Mouse (Mus musculus) liver, adult 2 months (tissue): ENCODE measurements around the gene Sptbn2. TPM values are rescaled to one million over a fixed set of nuclear protein-coding genes. Genes with fewer than 3 reads are reported as not detected.

Experiments
- DNase-seq: peaks from one replicate; pipeline ENCODE4 v3.0.0-alpha.2; 2011; ENCODE audit warnings: low read depth, low spot score; ENCODE audit errors: extremely low read depth
- H3K27ac ChIP-seq: fragments of 200-500 bp; replicated peaks from 2 replicates; pipeline ENCODE4 v1.5.1; 2012; ENCODE audit warnings: low read depth, mild to moderate bottlenecking, control low read depth, inconsistent platforms, low read length; ENCODE audit not compliant: insufficient read depth
- H3K27me3 ChIP-seq: fragments of 200-500 bp; 2 replicates; pipeline ENCODE4 v1.6.1; 2012; ENCODE audit warnings: mild to moderate bottlenecking, moderate library complexity, low read length, inconsistent platforms; ENCODE audit not compliant: control insufficient read depth, insufficient read depth
- H3K36me3 ChIP-seq: fragments of 200-500 bp; 2 replicates; pipeline ENCODE4 v1.6.1; 2012; ENCODE audit warnings: low read length, inconsistent platforms; ENCODE audit not compliant: control insufficient read depth, insufficient read depth
- H3K4me1 ChIP-seq: fragments of 200-500 bp; 2 replicates; pipeline ENCODE4 v1.6.1; 2011; ENCODE audit warnings: low read length; ENCODE audit not compliant: control insufficient read depth, insufficient read depth
- H3K4me3 ChIP-seq: fragments of 200-500 bp; 2 replicates; pipeline ENCODE4 v1.5.1; 2011; ENCODE audit warnings: low read depth, mild to moderate bottlenecking, control low read depth, low read length, moderate library complexity; ENCODE audit not compliant: insufficient read depth
- H3K79me2 ChIP-seq: fragments of 200-500 bp; 2 replicates; pipeline ENCODE4 v1.6.1; 2012; ENCODE audit warnings: inconsistent platforms, mild to moderate bottlenecking, low read length, moderate library complexity; ENCODE audit not compliant: control insufficient read depth, insufficient read depth
- H3K9ac ChIP-seq: fragments of 200-500 bp; 2 replicates; pipeline ENCODE4 v1.6.1; 2012; ENCODE audit warnings: low read depth, mild to moderate bottlenecking, control low read depth, inconsistent platforms, low read length
- CTCF ChIP-seq: fragments of 200-500 bp; IDR thresholded peaks from 2 replicates; pipeline ENCODE4 v1.5.1; 2011; ENCODE audit warnings: low read depth, low read length, control low read depth
- POLR2A ChIP-seq: fragments of 200-500 bp; IDR thresholded peaks from 2 replicates; pipeline ENCODE4 v1.6.1; 2011; ENCODE audit warnings: low read length, control low read depth; ENCODE audit not compliant: insufficient read depth; ENCODE audit errors: extremely low read depth
- WGBS: fragments of 180-500 bp; shearing (Covaris S2); methylation state at CpG from one replicate; pipeline ENCODE4 v1.1.7; 2018; 5-methylcytosine and 5-hydroxymethylcytosine counted together
- polyA plus RNA-seq: library from polyadenylated mRNA; depleted of rRNA; stranded (reverse); fragments of >200 nt; gene quantifications from 2 replicates; pipeline ENCODE4 v1.2.3, GENCODE M21; 2012
- total RNA-seq: library from RNA; depleted of rRNA; stranded (reverse); fragments of >200 nt; gene quantifications from 2 replicates; pipeline ENCODE4 v1.2.3, GENCODE M21; 2014

Sptbn2 gene
- total and polyA plus RNA-seq, 2 experiments: 12.9 to 36.7 TPM

DNA sequence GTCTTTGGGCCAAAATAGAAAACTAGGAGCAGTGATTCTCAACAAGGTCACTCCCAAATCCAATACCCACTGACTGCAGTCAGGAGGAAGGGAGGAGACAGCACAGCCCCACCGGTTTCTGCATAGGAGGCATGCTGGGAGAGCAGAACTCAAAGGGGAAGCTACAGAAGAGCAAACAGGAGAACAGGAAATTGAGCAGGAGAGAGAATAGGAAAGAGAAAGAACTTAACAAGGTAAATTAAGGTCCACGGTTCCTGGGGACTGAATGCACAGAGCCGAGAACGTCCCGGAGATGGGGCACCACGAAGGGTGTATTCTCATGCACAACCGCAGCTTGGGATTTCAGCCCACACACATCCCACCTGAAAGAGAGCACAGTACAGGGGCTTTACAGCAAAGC, 74.2 kb downstream of the Sptbn2 start:
- TF ChIP-seq CTCF (no peak), POLR2A (no peak)
- H3K4me3 ChIP-seq: no peak overlapping the region
- H3K27me3 ChIP-seq: no peaks in the 10 kb centered on the region
- H3K27ac ChIP-seq: 0 out of 2 replicates have a peak overlapping the region, but pooled peaks have one; percentile 2
- 73% methylated on average over 7 of the region's 7 CpGs for WGBS
- H3K79me2 ChIP-seq: peaks cover 43% of the 10 kb centered on the region
- peaks cover 23% of the 10 kb centered on the region for H3K4me1 ChIP-seq
- no peak overlapping the region for H3K9ac ChIP-seq
- DNase-seq: no peak
- peaks cover 75% of the 10 kb centered on the region for H3K36me3 ChIP-seq

GRCm38 (mm10) chr19:4786313-4786712, 75.3 kb downstream of the Sptbn2 start:
- TF ChIP-seq CTCF (no peak), POLR2A (no peak)
- WGBS: 19% methylated on average over 2 of the region's 2 CpGs

DNA sequence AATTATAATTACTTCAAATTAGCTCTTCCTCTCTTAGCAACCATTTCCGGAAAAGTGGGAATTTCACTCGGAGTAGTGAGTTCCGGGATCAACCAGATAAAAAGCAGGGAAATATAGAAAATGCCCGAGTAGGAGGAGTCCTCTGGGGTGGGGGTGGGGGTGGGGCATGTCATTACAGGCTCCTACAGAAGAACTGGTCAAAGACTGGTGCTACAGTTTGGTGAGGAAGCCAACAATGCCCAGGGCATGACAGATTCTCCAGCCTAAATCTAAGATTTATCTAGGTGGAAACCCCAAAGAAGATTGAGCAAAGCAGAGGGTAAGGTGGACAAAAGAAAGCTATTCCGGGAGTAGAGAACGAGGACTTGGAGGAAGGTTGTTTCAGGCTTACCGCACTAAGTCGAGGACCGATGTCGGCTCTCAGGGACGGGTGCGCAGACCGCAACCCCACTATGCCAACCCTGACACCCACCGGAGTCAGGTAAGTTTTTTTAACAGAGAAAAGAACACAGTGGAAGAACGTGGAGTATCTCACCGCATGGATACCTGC, 82.4 kb downstream of the Sptbn2 start:
- Histone ChIP-seq H3K4me3 (peak overlapping the region; percentile 79), H3K79me2 (peaks cover 34% of the 10 kb centered on the region), H3K36me3 (peaks cover 28% of the 10 kb centered on the region), H3K27ac (peak overlapping the region; percentile 80), H3K27me3 (no peaks in the 10 kb centered on the region), H3K4me1 (peaks cover 24% of the 10 kb centered on the region), H3K9ac (peak overlapping the region; percentile 78)
- TF ChIP-seq CTCF (no peak), POLR2A (no peak)
- DNase-seq: no peak
- under 1% methylated on average over 16 of the region's 16 CpGs for WGBS

More at GRCm38 (mm10) chr19:4786313-4786712, 75.3 kb downstream of the Sptbn2 start:
- peak; percentile 96 for DNase-seq
- no peak overlapping the region for H3K27ac ChIP-seq
- peaks cover 26% of the 10 kb centered on the region for H3K4me1 ChIP-seq
- H3K4me3 ChIP-seq: no peak overlapping the region
- no peak overlapping the region for H3K9ac ChIP-seq
- H3K79me2 ChIP-seq: peaks cover 48% of the 10 kb centered on the region
- H3K27me3 ChIP-seq: no peaks in the 10 kb centered on the region
- H3K36me3 ChIP-seq: peaks cover 78% of the 10 kb centered on the region

DNA sequence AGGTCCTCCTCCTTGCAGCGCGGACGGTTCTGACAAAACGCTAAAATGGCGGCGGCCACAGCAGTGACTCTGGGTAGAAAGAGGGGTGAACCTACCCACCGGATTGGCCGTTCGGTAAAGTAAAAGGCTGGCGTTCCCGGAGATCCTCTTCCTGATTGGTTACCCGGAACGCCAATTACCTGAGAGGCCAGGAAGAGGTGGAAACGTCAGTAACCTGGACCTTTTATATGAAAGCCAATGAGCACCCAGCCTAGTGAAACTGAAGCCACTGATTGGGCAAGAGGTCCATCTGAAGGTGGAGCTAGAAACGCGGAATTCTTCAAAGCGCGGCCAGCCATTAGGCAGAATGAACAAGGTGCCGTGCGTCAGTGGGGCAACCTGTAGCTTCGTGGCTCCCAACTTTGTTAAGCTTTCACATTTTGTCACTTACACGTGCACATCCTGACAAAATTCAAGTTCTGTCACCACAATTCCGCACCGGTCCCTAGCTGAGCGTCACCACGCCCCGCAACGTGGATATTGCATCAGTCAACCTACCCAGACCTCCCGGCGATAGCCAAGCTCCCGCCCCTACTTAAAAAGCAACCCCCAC, 83.0 kb downstream of the Sptbn2 start, which contains the start of gene Rbm4:
TSS of gene Rbm4 (minus strand) at position 71 of the 592 bp plus-strand sequence.
- Histone ChIP-seq H3K4me1 (peaks cover 24% of the 10 kb centered on the region), H3K79me2 (peaks cover 33% of the 10 kb centered on the region), H3K9ac (peak within 1 kb of the TSS; percentile 78), H3K27ac (peak within 1 kb of the TSS; percentile 80), H3K4me3 (peak within 1 kb of the TSS; percentile 79), H3K27me3 (no peaks in the 10 kb centered on the region), H3K36me3 (peaks cover 24% of the 10 kb centered on the region)
- no peak for TF ChIP-seq CTCF
- TF ChIP-seq POLR2A: 0 out of 2 replicates have a peak, but pooled peaks have one; percentile 47
- DNase-seq: peak; percentile 98
- WGBS: under 1% methylated on average over 31 of the region's 31 CpGs

GRCm38 (mm10) chr19:4795929-4796328, 85.0 kb downstream of the Sptbn2 start:
- Histone ChIP-seq H3K27me3 (no peaks in the 10 kb centered on the region), H3K79me2 (peaks cover 40% of the 10 kb centered on the region), H3K4me1 (peaks cover 22% of the 10 kb centered on the region), H3K36me3 (peaks cover 23% of the 10 kb centered on the region), H3K27ac (no peak overlapping the region), H3K9ac (no peak overlapping the region), H3K4me3 (no peak overlapping the region)
- no peak for TF ChIP-seq POLR2A
- TF ChIP-seq CTCF: no peak
- 64% methylated on average over 1 of the region's 1 CpGs for WGBS
- DNase-seq: no peak

- H3K79me2 ChIP-seq: peaks cover 48% of the 10 kb centered on the region
- H3K27ac ChIP-seq: no peak overlapping the region
- H3K36me3 ChIP-seq: peaks cover 25% of the 10 kb centered on the region
- WGBS: 93% methylated on average over 2 of the region's 2 CpGs
- H3K4me3 ChIP-seq: no peak overlapping the region
- TF ChIP-seq CTCF (no peak), POLR2A (no peak)
- H3K9ac ChIP-seq: no peak overlapping the region
- no peaks in the 10 kb centered on the region for H3K27me3 ChIP-seq
- H3K4me1 ChIP-seq: peaks cover 22% of the 10 kb centered on the region
- no peak for DNase-seq
Measured at GRCm38 (mm10) chr19:4797846-4798245, 86.9 kb downstream of the Sptbn2 start.
